13 mouse cellular contexts compared by ENCODE assay signal in genomic region chr2:153499154-153499553, GRCm38 (mm10). TPM values are rescaled to one million over a fixed set of nuclear protein-coding genes. Genes with fewer than 3 reads are reported as not detected.
DNase-seq lines count a peak whose midpoint lies in the region; ATAC-seq and TF ChIP-seq lines count a peak whose summit lies in the region.
"Had no signal": no experiment of that assay in that cellular context is flagged by ENCODE, and none has a peak within 500 bp of the region (broad histone marks: within the 10 kb centered on the region; RNA-seq: fewer than 3 reads in every experiment).

No protein-coding gene starts in this region.

- H3K4me3 ChIP-seq in heart, postnatal 0 days (ENCODE audit: low read depth, low read length), result no peak overlapping the region
- no peak overlapping the region for H3K4me3 ChIP-seq in ES-E14 (ENCODE audit: insufficient read depth in 1 of 2, low read depth in 1 of 2, low read length in 2 of 2, poor library complexity in 1 of 2, severe bottlenecking in 1 of 2)
- no peak overlapping the region for H3K4me3 ChIP-seq in liver, embryonic 11.5 days (ENCODE audit: low read depth, low read length)
- H3K4me3 ChIP-seq: heart, embryonic 15.5 days; neural tube, embryonic 13.5 days had no signal

- no peak overlapping the region for H3K4me2 ChIP-seq in heart, postnatal 0 days (ENCODE audit: low read depth, low read length)
- no peak overlapping the region for H3K4me2 ChIP-seq in liver, embryonic 11.5 days
- H3K4me2 ChIP-seq: heart, embryonic 15.5 days; neural tube, embryonic 13.5 days had no signal

- H3K4me1 ChIP-seq in heart, postnatal 0 days (ENCODE audit: control insufficient read depth, insufficient read depth), result peaks cover 23% of the 10 kb centered on the region; the same call in 1 of the 2 replicates
- H3K4me1 ChIP-seq in ES-E14 (ENCODE audit: control insufficient read depth in 2 of 2, insufficient read depth in 2 of 2, low read length in 2 of 2, poor library complexity in 1 of 2), result peaks cover 3 to 10% of the 10 kb centered on the region in 2 experiments; a peak in 2 of 4 replicates
- peaks cover 41% of the 10 kb centered on the region for H3K4me1 ChIP-seq in liver, embryonic 11.5 days (replicated peaks; ENCODE audit: control insufficient read depth, insufficient read depth, low read length)

- no peaks in the 10 kb centered on the region for H3K36me3 ChIP-seq in heart, postnatal 0 days (replicated peaks; ENCODE audit: control insufficient read depth, insufficient read depth, low read length)
- H3K36me3 ChIP-seq in ES-E14 (ENCODE audit: control insufficient read depth, insufficient read depth, low read length, poor library complexity, severe bottlenecking), result no peaks in the 10 kb centered on the region
- no peaks in the 10 kb centered on the region for H3K36me3 ChIP-seq in liver, embryonic 11.5 days (ENCODE audit: control insufficient read depth, insufficient read depth, low read length)
- H3K36me3 ChIP-seq: heart, embryonic 15.5 days; neural tube, embryonic 13.5 days had no signal

- peak; percentile 27 for TF ChIP-seq CTCF in heart, postnatal 0 days (IDR thresholded peaks at IDR 0.05; ENCODE audit: low read depth)

- intact Hi-C loops in heart, postnatal 25 days (cut with DNase I), result no loop called here

- TF ChIP-seq EP300 in heart, postnatal 0 days (IDR thresholded peaks at IDR 0.05; ENCODE audit: low read depth), result no peak

- no peaks in the 10 kb centered on the region for H3K9me3 ChIP-seq in heart, postnatal 0 days (replicated peaks; ENCODE audit: control insufficient read depth, low read length)
- no peaks in the 10 kb centered on the region for H3K9me3 ChIP-seq in ES-E14 (ENCODE audit: control insufficient read depth, insufficient read depth, low read depth, low read length)
- H3K9me3 ChIP-seq in liver, embryonic 11.5 days (ENCODE audit: control insufficient read depth, low read length), result no peaks in the 10 kb centered on the region
- H3K9me3 ChIP-seq: heart, embryonic 15.5 days; neural tube, embryonic 13.5 days had no signal

- in situ Hi-C loops in ES-E14 (cut with MboI; ENCODE audit: low sequenced_read_pairs in 2 of 2, unreplicated experiment in 2 of 2), result loop anchor here in 1 of 2 experiments (25.0 kb wide), 1 partner anchor 88 kb away; no protein-coding TSS in a partner anchor

- H3K9ac ChIP-seq in heart, postnatal 0 days (replicated peaks; ENCODE audit: low read depth, low read length), result no peak overlapping the region
- H3K9ac ChIP-seq in ES-E14 (ENCODE audit: insufficient read depth, low read depth, low read length, poor library complexity, severe bottlenecking), result no peak overlapping the region
- H3K9ac ChIP-seq in liver, embryonic 11.5 days (ENCODE audit: low read depth, low read length), result no peak overlapping the region
- H3K9ac ChIP-seq: heart, embryonic 15.5 days; neural tube, embryonic 13.5 days had no signal

- no peak for DNase-seq in heart, postnatal 0 days (ENCODE audit: low spot score)
- no peak for DNase-seq in heart, postnatal 25 days (ENCODE audit: low spot score)
- DNase-seq in 416B (ENCODE audit: low read depth) (peak; percentile 80), ES-E14 (ENCODE audit: low read depth, low spot score) (peak; percentile 63)
- no peak for DNase-seq in liver, embryonic 11.5 days (ENCODE audit: low spot score)
- no peak for DNase-seq in gastrocnemius, postnatal 10 days
- DNase-seq in ovary, postnatal 10 days (ENCODE audit: low spot score), result no peak

- H3K27me3 ChIP-seq in heart, postnatal 0 days (ENCODE audit: control insufficient read depth, insufficient read depth, low read length), result no peaks in the 10 kb centered on the region
- H3K27me3 ChIP-seq in liver, embryonic 11.5 days (replicated peaks; ENCODE audit: control insufficient read depth, insufficient read depth, low read length), result no peaks in the 10 kb centered on the region
- H3K27me3 ChIP-seq: heart, embryonic 15.5 days had no signal

- ATAC-seq in heart, postnatal 0 days (ENCODE audit: insufficient read depth, low read depth), result no peak
- no peak for ATAC-seq in liver, embryonic 11.5 days (replicated peaks; ENCODE audit: low FRiP score)
- ATAC-seq: activated CD4-positive, CD25-positive, alpha-beta regulatory T cell, adult 4 months had no signal

- WGBS in heart, postnatal 0 days, result 63% methylated on average over 4 of the region's 4 CpGs
- 56% methylated on average over 4 of the region's 4 CpGs for WGBS in liver, embryonic 11.5 days

- no peak overlapping the region for H3K27ac ChIP-seq in heart, postnatal 0 days (ENCODE audit: low read depth)
- H3K27ac ChIP-seq in ES-E14 (ENCODE audit: insufficient read depth, low read depth, low read length, poor library complexity, severe bottlenecking), result no peak overlapping the region
- H3K27ac ChIP-seq in liver, embryonic 11.5 days (ENCODE audit: low read depth, low read length), result 0 out of 2 replicates have a peak overlapping the region, but pooled peaks have one; percentile 13
- H3K27ac ChIP-seq: heart, embryonic 15.5 days; macrophage; neural tube, embryonic 13.5 days had no signal

TF ChIP-seq in ES-E14, 5 proteins besides CTCF, POLR2A, EP300 and RAD21:
- TF ChIP-seq ZNF384 (IDR thresholded peaks at IDR 0.05; ENCODE audit: low read depth, low read length), result no peak
- TF ChIP-seq ZC3H11A (IDR thresholded peaks at IDR 0.05; ENCODE audit: borderline replicate concordance, low read depth, low read length), result peak; percentile 21; the same call in 1 of the 2 replicates

RNA-seq across cellular contexts. Expression of gene 4930404H24Rik, which starts 6.6 kb away (rescaled TPM):
- total RNA-seq in heart, postnatal 0 days (2014; rRNA removed; ENCODE audit: low replicate concordance), result not detected in 2 replicates
- polyA plus RNA-seq in heart, postnatal 0 days (2015; fragmentation: Nextera tagmentation; extraction: Ambion mirVana), result 0.45 TPM in 1 of 2 replicates, not detected in the other
- not detected for total RNA-seq in heart, postnatal 25 days (2021)
- total RNA-seq in ES-E14 (2012; rRNA removed), result not detected in 2 replicates
- not detected in 2 replicates for polyA plus RNA-seq in liver, embryonic 11.5 days (2014; fragmentation: Nextera tagmentation; extraction: Ambion mirVana)
- not detected for total RNA-seq in gastrocnemius, postnatal 10 days (2021)
- polyA plus RNA-seq: activated CD4-positive, CD25-positive, alpha-beta regulatory T cell, adult 4 months; heart, embryonic 15.5 days; large intestine, adult 2 months; macrophage; neural tube, embryonic 13.5 days; stomach, embryonic 14.5 days had no signal

RNA-seq across cellular contexts. Expression of gene Nol4l, which starts 30.6 kb away (rescaled TPM):
- 10.2 and 13.1 TPM in 2 replicates for total RNA-seq in heart, postnatal 0 days (2014; rRNA removed; ENCODE audit: low replicate concordance)
- 4.3 TPM in 2 replicates for polyA plus RNA-seq in heart, postnatal 0 days (2015; fragmentation: Nextera tagmentation; extraction: Ambion mirVana)
- 1 to 10 TPM; 4.4 TPM for total RNA-seq in heart, postnatal 25 days (2021)
- 3.8 and 4.3 TPM in 2 replicates for total RNA-seq in ES-E14 (2012; rRNA removed)
- polyA plus RNA-seq in liver, embryonic 11.5 days (2014; fragmentation: Nextera tagmentation; extraction: Ambion mirVana), result 14.1 and 15.8 TPM in 2 replicates
- 1 to 10 TPM; 4.3 to 6.3 TPM for total RNA-seq in gastrocnemius, postnatal 10 days (2021)

Comparison
In these comparisons a context has a peak if more than half of its experiments do, and no peak if none do; other contexts are left out.
1. DNase-seq: peak in 416B (single experiment) and ES-E14 (single experiment); none in heart, postnatal 0 days (single experiment), heart, postnatal 25 days (single experiment), liver, embryonic 11.5 days (single experiment), gastrocnemius, postnatal 10 days (single experiment) and ovary, postnatal 10 days (single experiment).